Comparison of ENCODE assay signal across 11 mouse cellular contexts in genomic region chr13:104576188-104576789, GRCm38 (mm10).
A peak's percentile ranks its signal among the peaks of the same experiment; 100 is the strongest.
DNase-seq lines count a peak whose midpoint lies in the region; ATAC-seq lines count a peak whose summit lies in the region.
"Had no signal": no experiment of that assay in that cellular context is flagged by ENCODE, and none has a peak within 500 bp of the region (broad histone marks: within the 10 kb centered on the region; RNA-seq: fewer than 3 reads in every experiment).

No protein-coding gene starts in this region.

- H3K9me3 ChIP-seq in forebrain, embryonic 11.5 days (ENCODE audit: control insufficient read depth, low read length): no peaks in the 10 kb centered on the region
- H3K9me3 ChIP-seq in forebrain, embryonic 12.5 days: no peaks in the 10 kb centered on the region
- no peaks in the 10 kb centered on the region for H3K9me3 ChIP-seq in limb, embryonic 13.5 days

- no peak overlapping the region for H3K27ac ChIP-seq in forebrain, embryonic 11.5 days (ENCODE audit: low read depth, low read length)
- H3K27ac ChIP-seq in forebrain, embryonic 12.5 days: no peak overlapping the region
- H3K27ac ChIP-seq in limb, embryonic 13.5 days: no peak overlapping the region; the same call in 1 of the 2 replicates
- H3K27ac ChIP-seq: gastrocnemius, adult 2 months; kidney, postnatal 0 days; macrophage had no signal

- no peaks in the 10 kb centered on the region for H3K27me3 ChIP-seq in forebrain, embryonic 11.5 days (ENCODE audit: control insufficient read depth, insufficient read depth, low read length)
- no peaks in the 10 kb centered on the region for H3K27me3 ChIP-seq in forebrain, embryonic 12.5 days
- no peaks in the 10 kb centered on the region; the same call in 1 of the 2 replicates for H3K27me3 ChIP-seq in limb, embryonic 13.5 days

- no peak for DNase-seq in forebrain, embryonic 11.5 days (ENCODE audit: low spot score)
- DNase-seq in spleen, postnatal 36 days (ENCODE audit: low spot score in 2 of 2): peak; percentile 3 to 4
- DNase-seq in spleen, adult 18-20 months: no peak
- peak; percentile 30 to 33 for DNase-seq in thymus, postnatal 36 days
- no peak for DNase-seq in ovary, postnatal 10 days (ENCODE audit: low spot score)
- no peak for DNase-seq in cerebellum, adult 11-12 months
- DNase-seq: gastrocnemius, adult 2 months had no signal

- WGBS in forebrain, embryonic 11.5 days: 72% methylated on average over 10 of the region's 10 CpGs
- 64% methylated on average over 10 of the region's 10 CpGs for WGBS in forebrain, embryonic 12.5 days
- WGBS in limb, embryonic 13.5 days: 4% methylated on average over 10 of the region's 10 CpGs

- no peak overlapping the region for H3K4me2 ChIP-seq in forebrain, embryonic 11.5 days (ENCODE audit: low read depth, low read length, severe bottlenecking)
- no peak overlapping the region for H3K4me2 ChIP-seq in forebrain, embryonic 12.5 days
- H3K4me2 ChIP-seq in limb, embryonic 13.5 days (replicated peaks): peak overlapping the region; percentile 38

- no peaks in the 10 kb centered on the region for H3K36me3 ChIP-seq in forebrain, embryonic 11.5 days (ENCODE audit: control insufficient read depth, insufficient read depth, low read length)
- H3K36me3 ChIP-seq in forebrain, embryonic 12.5 days (replicated peaks): no peaks in the 10 kb centered on the region
- no peaks in the 10 kb centered on the region for H3K36me3 ChIP-seq in limb, embryonic 13.5 days

- 0 out of 2 replicates have a peak, but pooled peaks have one; percentile 25 for ATAC-seq in forebrain, embryonic 11.5 days (replicated peaks; ENCODE audit: low FRiP score)
- no peak for ATAC-seq in forebrain, embryonic 12.5 days (ENCODE audit: low FRiP score)
- ATAC-seq in limb, embryonic 13.5 days (ENCODE audit: low FRiP score, low read depth): peak; percentile 84

- H3K4me3 ChIP-seq in forebrain, embryonic 11.5 days (ENCODE audit: low read depth, low read length): no peak overlapping the region
- H3K4me3 ChIP-seq in forebrain, embryonic 12.5 days (replicated peaks): no peak overlapping the region
- H3K4me3 ChIP-seq in limb, embryonic 13.5 days: no peak overlapping the region
- H3K4me3 ChIP-seq: gastrocnemius, adult 2 months had no signal

- H3K4me1 ChIP-seq in forebrain, embryonic 11.5 days (replicated peaks; ENCODE audit: control insufficient read depth, insufficient read depth, low read length): no peaks in the 10 kb centered on the region
- H3K4me1 ChIP-seq in forebrain, embryonic 12.5 days: no peaks in the 10 kb centered on the region
- peaks cover 49% of the 10 kb centered on the region for H3K4me1 ChIP-seq in limb, embryonic 13.5 days

- H3K9ac ChIP-seq in forebrain, embryonic 11.5 days (ENCODE audit: low read length): no peak overlapping the region
- no peak overlapping the region for H3K9ac ChIP-seq in forebrain, embryonic 12.5 days
- no peak overlapping the region for H3K9ac ChIP-seq in limb, embryonic 13.5 days

Comparison
In these comparisons a context has a peak if more than half of its experiments do, and no peak if none do; other contexts are left out.
1. DNase-seq: peak in spleen, postnatal 36 days (2 of 2) and thymus, postnatal 36 days (2 of 2); none in forebrain, embryonic 11.5 days (single experiment), spleen, adult 18-20 months (0 of 2), ovary, postnatal 10 days (single experiment) and cerebellum, adult 11-12 months (single experiment).